Mouse (Mus musculus) inflammation-experienced regulatory T-cells, adult 6 months (primary cell): ENCODE measurements around the gene Diaph3. TPM values are rescaled to one million over a fixed set of nuclear protein-coding genes. Genes with fewer than 3 reads are reported as not detected.

Experiments
- ATAC-seq: one replicate; pipeline ENCODE4 v1.8.0; 2017
- polyA plus RNA-seq, 3 experiments: library from polyadenylated mRNA; unstranded; fragments of 100-300 nt; shearing (Covaris generic); gene quantifications; one replicate each; pipeline ENCODE4 v1.2.1; 2017

Diaph3 gene
- polyA plus RNA-seq, 3 experiments from 2014 or later = 2.6 to 13.5 (median 3.7) TPM

- no peak for ATAC-seq
Observed at GRCm38 (mm10) chr14:86844075-86844474, 297.0 kb downstream of the Diaph3 start.

DNA sequence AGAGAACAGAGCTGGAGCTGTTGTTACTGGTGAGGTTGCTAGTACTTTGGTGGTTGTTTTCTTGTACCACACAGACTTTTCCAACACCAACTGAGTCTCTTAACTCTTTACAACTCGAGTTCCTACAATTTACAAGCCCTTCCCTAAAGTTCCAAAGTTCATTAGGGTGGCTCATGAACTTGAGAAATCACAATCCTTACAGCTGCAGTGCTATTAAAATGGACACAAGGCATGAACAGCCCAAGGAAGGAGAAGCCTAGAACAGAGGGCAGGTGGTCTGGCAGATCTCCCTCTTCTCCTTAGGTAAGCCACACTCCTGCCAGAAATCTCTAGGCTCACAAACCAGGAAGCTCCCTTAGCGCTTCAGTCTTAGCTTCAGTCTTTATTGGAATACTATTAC is 303.4 kb downstream of the Diaph3 start:
- ATAC-seq = no peak

GRCm38 (mm10) chr14:86834851-86835250 is 306.2 kb downstream of the Diaph3 start:
- no peak for ATAC-seq

- ATAC-seq = no peak
Observed at GRCm38 (mm10) chr14:86834269-86834668, 306.8 kb downstream of the Diaph3 start.

- no peak for ATAC-seq
Observed at GRCm38 (mm10) chr14:86833003-86833402, 308.0 kb downstream of the Diaph3 start.

GRCm38 (mm10) chr14:86816246-86816645 is 324.8 kb downstream of the Diaph3 start:
- ATAC-seq = no peak

DNA sequence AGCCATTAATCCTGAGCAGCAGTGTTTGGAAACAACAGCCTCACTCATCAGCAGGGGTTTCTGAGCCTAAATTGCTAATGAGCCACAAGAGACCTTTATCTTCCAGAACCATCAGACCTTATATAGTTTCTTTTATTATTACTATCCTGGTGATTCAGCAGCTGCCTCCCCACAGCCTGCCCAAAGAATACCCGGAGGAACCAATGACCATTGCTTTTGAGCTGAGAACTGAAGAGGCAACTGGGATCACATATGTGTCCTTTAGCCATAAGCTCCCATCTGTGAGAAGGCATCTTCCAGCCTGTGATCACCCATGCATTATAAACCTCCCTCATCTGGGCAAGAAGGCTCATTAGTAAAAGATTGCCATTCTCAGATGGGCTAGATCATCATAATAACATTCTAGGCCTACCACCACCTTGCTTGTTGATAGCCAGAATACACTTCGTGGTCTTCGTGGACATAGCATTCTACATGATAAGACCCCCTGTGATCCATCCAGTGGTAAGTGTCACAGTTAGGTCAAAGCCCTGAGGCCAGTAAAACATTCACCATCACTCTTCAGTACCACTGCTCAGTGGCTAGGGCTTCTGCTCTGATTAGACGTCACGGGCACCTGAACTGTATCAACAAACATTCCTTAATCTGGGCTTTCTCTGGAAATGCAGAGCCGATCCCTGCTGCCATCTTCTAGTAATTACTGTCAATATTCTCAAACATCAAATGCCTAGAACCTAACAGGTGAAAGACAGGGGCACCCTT is 352.0 kb downstream of the Diaph3 start:
- no peak for ATAC-seq

GRCm38 (mm10) chr14:86786866-86787265 is 354.2 kb downstream of the Diaph3 start:
- no peak for ATAC-seq

GRCm38 (mm10) chr14:86781553-86782273 is 359.3 kb downstream of the Diaph3 start:
- peak; percentile 86 for ATAC-seq

DNA sequence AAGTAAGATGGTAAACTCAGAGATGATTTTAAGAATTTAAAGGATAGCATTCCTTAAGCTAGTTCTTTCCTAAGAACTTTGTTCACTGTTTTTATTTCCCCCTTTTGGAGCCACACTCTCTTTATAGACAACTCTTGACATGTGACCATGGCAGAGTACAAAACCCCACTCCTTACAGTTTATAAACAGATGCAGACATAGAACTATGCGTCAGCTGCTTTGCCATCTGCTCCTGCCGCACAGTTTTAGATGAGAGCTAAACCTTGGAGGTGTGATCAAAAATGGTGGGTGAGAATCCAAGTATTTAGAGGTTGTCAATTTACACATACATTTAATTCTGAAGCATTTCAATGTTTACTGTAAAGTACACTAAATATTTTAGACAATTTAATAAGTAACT is 367.7 kb downstream of the Diaph3 start:
- ATAC-seq = no peak

- no peak for ATAC-seq
Observed at GRCm38 (mm10) chr14:86772176-86773150, 368.6 kb downstream of the Diaph3 start.

- ATAC-seq = no peak
Observed at GRCm38 (mm10) chr14:86764286-86764685, 376.7 kb downstream of the Diaph3 start.

GRCm38 (mm10) chr14:86757604-86758520 is 383.2 kb downstream of the Diaph3 start:
- ATAC-seq = no peak

DNA sequence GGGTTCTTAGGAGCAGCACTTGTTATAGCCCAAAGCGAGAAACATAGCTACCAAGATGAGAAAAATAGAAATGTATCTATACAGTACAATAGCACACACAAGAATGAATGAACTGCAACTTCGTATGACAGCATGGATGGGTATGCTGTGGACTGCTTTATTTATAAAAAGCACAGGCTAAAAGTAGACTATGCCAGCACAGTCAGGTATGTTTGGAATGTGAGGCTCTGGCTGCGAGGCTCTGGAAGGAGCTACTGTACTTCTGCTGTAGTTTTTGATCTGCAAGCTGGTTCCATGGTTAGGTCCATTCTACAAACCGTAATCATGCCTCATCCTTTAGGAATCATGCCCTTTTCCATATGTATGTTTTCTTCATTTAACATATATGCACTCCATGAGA is 383.9 kb downstream of the Diaph3 start:
- ATAC-seq = no peak

DNA sequence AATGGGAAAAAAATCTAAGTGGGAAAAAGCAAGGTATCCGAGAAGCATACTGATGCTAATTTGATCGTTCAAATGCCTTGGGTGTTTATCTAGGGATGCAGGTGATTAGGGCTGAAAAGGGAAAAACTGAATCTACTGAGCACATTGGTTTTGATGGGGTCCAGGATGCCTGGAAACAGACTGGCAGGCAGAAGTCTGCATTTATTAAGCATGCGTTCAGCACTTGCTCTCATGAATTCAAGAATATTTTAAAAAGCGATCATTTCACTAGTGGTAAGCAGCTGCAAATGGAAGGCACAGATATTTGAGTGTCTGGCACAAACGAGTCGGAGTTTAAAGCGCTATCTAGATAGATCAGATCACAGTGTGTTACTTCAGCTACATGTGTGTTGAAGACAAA is 390.7 kb downstream of the Diaph3 start:
- no peak for ATAC-seq

DNA sequence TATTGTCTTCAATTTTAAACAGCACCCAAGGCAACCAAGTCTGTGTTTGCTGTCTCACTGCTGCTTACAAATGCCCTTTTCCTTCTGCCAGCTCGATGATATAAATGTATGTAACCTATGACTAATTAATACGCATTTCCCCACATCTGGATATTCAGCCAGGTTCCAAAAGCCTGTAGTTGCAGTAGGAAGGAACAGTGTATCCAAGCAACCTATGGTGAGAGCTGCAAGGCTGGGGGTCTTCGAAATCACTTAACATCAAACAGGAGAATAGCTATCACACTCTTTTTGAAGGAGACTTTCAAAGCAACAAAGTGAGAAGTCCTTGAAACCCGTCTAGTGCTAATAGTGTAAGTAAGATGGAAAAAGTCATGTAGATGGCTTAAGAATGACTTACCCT is 391.6 kb downstream of the Diaph3 start:
- ATAC-seq = no peak

GRCm38 (mm10) chr14:86748876-86749275 is 392.2 kb downstream of the Diaph3 start:
- ATAC-seq = no peak

GRCm38 (mm10) chr14:86744523-86744922 is 396.5 kb downstream of the Diaph3 start:
- ATAC-seq = peak; percentile 62

DNA sequence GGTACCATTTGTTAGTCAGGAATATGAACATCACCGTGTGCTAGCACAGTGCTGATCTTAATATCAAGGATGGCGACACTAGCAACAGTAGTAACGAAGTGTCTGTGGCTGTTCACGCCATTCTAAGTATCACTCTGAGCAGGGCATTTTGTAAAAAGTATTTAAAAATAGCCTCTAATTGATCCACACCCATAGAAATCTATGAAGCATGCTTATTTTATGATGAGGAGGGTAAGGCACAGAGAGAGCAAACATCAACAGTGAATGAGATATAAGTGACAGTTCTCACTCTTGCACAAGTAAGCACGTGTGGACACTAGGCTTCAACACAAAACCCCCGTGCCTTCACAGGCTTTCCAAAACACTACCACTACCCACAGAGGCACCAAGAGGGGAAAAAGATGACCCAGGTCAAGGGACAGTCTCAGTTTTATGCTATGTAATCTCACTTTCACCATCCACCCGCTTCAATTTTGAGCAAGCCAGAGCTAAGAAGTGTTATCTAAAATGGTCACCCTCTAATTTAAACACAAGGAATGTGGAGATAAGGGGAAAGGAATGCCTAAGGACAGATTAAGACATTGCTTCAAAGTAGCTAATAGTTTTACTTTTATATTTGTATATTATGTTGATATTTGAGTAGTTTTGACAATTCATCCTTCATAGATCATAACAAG is 399.0 kb downstream of the Diaph3 start:
- ATAC-seq = no peak

- no peak for ATAC-seq
Observed at GRCm38 (mm10) chr14:86738916-86739315, 402.1 kb downstream of the Diaph3 start.

GRCm38 (mm10) chr14:86736646-86737045 is 404.4 kb downstream of the Diaph3 start:
- peak; percentile 95 for ATAC-seq
